Mouse (Mus musculus) lung, postnatal 0 days (tissue): ENCODE data around the gene Fgf4.

ENCODE experiments used
- CTCF ChIP-seq: IDR thresholded peaks from 2 replicates; pipeline ENCODE4 v1.5.1; 2016; ENCODE audit warnings: antibody characterized with exemption, mild to moderate bottlenecking
- EP300 ChIP-seq: IDR thresholded peaks from 2 replicates; pipeline ENCODE4 v1.6.1; 2016; ENCODE audit warnings: antibody characterized with exemption, mild to moderate bottlenecking, control low read depth

- TF ChIP-seq CTCF (no peak), EP300 (no peak)
Measured at GRCm38 (mm10) chr7:144857826-144858342, 10.7 kb downstream of the Fgf4 start.
